Mouse (Mus musculus) brain, embryonic 14.5 days (tissue): ENCODE measurements around the gene Brsk1. TPM values are rescaled to one million over a fixed set of nuclear protein-coding genes. Genes with fewer than 3 reads are reported as not detected.

Experiments used
- DNase-seq: peaks from one replicate; pipeline ENCODE4 v3.0.0-alpha.2; 2011; ENCODE audit warnings: low read depth
- CTCF ChIP-seq: fragments of 200-500 bp; IDR thresholded peaks from 2 replicates; pipeline ENCODE4 v1.5.1; 2012; ENCODE audit warnings: inconsistent platforms, mild to moderate bottlenecking, moderate library complexity, borderline replicate concordance; ENCODE audit not compliant: insufficient read depth, insufficient read length; ENCODE audit errors: extremely low read depth
- POLR2A ChIP-seq: fragments of 200-500 bp; IDR thresholded peaks from 2 replicates; pipeline ENCODE4 v1.6.1; 2012; ENCODE audit warnings: mild to moderate bottlenecking, inconsistent platforms, borderline replicate concordance; ENCODE audit not compliant: poor library complexity, insufficient read depth, insufficient read length, severe bottlenecking; ENCODE audit errors: extremely low read depth
- polyA plus RNA-seq: library from polyadenylated mRNA; depleted of rRNA; stranded (reverse); fragments of >200 nt; gene quantifications from 2 replicates; pipeline ENCODE4 v1.2.3, GENCODE M21; 2012; rRNA removed

The Brsk1 gene
- polyA plus RNA-seq = 137 and 161 TPM in 2 replicates

DNA sequence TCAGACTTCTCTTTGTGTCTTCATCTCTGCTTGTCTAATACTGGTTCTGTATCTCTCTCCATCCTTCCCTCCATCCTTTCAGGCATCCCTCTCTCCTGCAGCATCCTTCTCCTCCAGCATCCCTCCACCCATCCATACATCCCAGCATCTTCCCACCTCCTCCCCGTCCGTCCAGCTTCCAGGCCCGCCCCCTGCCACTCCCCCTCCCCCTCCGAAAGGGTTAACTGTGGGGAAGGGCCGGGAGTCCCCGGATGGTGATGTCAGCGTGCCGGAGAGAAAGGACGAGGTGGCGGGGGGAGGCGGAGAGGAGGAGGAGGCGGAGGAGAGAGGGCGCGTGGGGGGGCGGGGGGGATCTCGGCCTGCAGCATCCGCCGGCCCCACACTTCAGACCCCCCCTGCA lies at the start of gene Brsk1:
Brsk1 (plus strand) TSS at position 218 of the 400 bp plus-strand sequence.
- DNase-seq = peak; percentile 97
- TF ChIP-seq POLR2A (0 out of 2 replicates have a peak, but pooled peaks have one; percentile 28), CTCF (no peak)

DNA sequence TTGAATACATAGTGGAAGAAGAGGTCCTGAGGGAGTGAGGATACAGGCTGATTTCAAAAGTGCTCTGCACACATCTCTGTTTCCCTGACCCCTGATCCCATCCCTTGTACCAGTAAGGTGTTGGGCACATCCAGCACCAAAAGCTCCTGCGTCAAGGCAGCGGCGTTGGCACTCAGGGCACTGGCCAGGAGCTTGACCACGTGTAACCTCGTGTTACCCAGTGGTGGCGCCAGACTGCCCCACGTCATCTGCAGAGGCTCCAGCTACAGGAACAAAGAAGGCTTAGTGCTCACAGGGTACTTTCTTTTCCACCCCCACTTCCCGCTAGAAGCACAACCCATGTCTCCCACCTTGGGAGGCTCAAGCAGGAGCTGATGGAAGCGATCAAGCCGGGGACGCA lies 49.2 kb upstream of the Brsk1 start:
- no peak for TF ChIP-seq CTCF
- no peak for TF ChIP-seq POLR2A
- no peak for DNase-seq

DNA sequence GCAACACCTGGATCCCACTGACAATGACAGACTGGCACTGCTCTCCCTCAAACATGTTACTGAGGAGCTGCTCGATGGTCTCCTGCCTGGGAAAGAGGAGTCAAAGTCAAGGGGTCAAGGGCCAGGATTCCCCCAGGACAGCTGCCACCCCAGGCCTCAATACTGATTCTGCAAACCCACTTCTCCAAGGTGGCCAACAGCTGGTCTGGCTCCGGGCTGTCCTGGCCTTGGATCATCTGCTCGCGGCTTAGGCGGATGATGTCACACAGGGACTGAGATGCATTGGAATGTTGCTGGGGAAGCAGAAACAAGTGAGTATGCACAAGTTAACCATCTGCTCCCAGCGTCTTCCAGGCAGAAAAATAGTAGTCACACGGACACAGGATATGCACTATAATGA lies 48.4 kb upstream of the Brsk1 start:
- no peak for DNase-seq
- TF ChIP-seq POLR2A (no peak), CTCF (no peak)

DNA sequence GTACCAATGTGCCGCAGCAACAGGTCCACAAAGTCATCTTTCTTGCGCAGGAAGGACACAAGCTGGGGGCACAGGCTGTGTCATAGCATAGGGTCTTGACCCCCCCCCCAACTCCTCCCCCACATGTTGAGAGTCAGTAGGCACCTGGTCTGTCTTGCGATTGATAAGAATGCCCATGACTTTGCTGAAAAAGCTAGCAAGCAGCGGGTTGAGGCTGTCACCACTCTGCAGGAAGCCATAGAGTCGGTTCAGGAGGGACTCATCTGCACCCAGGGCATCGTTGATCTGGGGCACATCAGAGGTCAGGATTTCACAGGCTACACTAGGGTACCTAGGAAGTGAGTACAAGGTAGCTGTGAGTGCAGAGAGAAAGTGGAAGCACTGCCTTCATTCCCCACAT lies 47.2 kb upstream of the Brsk1 start:
- DNase-seq = no peak
- TF ChIP-seq CTCF (no peak), POLR2A (no peak)

DNA sequence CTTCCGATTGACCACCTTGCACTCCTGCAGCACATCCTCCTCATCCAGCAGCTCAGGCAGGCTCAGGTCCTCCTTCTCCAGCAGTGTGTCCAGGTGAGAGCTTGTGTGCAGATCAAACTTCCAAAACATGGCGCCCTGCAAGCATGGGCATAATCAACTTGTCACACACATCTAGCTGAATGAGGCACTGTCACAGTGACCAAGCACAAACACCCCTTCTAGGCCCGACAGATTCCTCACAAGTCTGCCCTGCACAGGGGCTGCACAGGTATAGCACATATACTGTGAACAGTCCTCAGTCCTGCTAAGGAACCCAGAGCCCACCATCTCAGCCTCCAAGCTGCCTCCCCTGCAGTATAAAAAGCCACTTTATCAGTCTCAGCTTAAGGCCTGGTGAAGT lies 43.6 kb upstream of the Brsk1 start:
- DNase-seq = no peak

DNA sequence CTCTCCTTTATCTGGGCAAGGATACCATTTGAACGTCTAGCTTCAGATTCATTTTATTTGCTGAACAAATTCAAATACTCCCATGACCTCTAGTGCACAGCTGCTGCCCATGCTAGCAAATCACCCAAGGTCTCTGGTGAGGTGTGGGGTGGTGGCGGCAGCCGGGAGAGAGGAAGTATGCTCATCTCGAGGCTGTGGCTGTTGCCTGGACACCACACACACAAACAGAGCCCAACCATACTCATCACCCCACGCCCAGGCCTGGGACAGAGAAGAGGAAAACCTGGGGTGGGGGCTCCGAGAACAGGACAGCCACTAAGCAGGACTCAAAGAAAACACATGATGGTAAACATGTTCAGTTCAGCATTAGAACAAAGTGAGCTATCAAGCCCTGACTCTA lies 43.1 kb upstream of the Brsk1 start:
- TF ChIP-seq CTCF (no peak), POLR2A (no peak)
- no peak for DNase-seq

More for the DNA sequence above, 43.6 kb upstream of the Brsk1 start:
- no peak for TF ChIP-seq CTCF
- no peak for TF ChIP-seq POLR2A

DNA sequence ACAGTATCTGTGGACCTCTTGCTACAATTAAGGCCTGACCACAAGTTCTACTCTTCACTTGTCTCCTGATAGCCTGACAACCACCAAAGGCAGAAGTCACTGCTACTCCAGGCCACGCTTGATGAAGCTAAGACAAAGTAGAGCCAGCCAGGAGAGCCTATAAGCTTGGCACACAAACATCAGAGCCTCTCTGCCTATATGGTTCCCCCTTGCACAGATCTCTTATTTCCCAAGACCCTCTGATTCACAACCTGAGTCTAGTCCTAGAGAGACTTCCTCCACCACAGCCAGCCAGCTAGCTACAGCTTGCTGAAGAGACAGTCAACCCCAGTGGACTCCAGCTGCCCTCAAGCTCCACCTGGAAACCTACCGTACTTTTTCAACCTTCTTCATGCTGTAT lies 42.4 kb upstream of the Brsk1 start:
- no peak for DNase-seq
- TF ChIP-seq POLR2A (no peak), CTCF (no peak)

DNA sequence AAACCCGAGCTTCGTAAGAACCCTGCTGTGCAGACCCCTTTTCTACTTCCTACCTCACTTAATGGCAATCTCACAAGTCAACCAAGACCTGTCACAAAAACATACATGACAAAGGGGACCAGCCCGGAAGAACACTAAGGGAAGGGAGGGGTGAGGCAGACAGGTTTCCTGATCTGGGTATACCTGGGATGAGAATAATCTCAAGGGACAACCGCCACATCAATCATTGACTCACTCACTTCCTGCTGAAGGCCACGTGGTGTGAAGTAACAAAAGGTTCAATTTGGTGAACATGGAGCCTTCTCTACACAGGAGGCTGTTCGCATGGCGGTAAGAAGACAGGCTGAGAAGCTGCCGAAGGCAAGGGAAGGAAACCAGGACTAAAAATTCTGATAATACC lies 38.8 kb upstream of the Brsk1 start:
- DNase-seq = peak; percentile 11
- TF ChIP-seq POLR2A (no peak), CTCF (no peak)

DNA sequence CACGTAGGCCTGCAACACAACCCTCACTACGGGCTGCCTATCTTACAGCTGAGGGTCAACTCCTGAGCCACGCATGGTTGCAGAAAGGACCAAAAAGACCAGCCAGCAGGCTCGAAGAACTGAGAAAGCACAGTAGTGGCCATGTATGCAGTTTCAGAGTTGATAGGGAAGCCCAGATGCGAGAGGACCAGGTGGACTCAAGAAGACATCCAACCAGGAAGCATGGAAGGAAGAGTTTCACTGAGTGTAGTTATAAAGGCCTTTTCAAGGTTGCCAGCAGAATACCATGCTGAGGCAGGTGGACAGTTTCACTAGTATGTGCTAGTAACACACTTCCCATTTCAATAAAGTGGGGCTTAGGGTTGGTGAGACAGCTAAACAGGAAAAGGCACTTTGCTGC lies 37.7 kb upstream of the Brsk1 start:
- no peak for DNase-seq

DNA sequence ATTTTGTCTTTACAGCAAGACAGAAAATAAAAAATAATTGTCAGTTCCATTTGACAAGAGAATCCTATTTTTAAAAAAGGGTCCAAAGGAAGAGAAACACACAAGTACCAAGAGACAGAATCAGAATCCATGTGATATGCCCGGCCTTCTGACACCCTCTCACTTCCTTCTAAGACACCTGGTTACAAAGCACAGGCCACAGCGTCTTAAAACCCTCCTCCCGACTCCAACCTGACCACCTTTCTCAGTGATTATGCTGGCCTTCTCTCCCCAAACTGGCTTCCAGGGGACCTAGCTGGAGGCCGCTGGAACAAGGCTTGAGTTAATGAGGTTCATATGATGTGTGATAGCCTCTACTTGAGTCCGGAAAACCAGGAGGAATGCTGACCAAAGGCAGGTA lies 37.1 kb upstream of the Brsk1 start:
- no peak for DNase-seq
- TF ChIP-seq CTCF (no peak), POLR2A (no peak)

More for the DNA sequence above, 37.7 kb upstream of the Brsk1 start:
- TF ChIP-seq POLR2A (no peak), CTCF (no peak)

DNA sequence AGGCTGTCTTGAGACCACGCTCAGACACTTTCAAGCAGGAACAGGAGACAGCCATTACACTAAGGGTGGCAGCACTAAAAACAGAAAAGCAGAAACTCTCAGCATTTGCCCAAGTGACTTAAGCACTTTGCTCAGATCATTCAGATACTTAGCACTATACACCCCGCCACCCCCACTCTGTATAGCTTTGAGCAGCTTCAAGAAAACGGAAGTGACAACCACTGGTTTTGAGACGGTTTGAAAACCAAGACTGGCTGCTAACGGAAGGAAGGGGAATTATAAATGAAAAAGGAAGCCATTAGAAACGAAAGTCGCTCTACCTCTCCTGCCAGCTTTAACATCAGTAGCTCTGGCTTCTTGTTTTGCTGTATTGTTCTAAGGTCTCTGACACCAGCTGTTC lies 36.6 kb upstream of the Brsk1 start:
- no peak for TF ChIP-seq POLR2A
- no peak for DNase-seq

DNA sequence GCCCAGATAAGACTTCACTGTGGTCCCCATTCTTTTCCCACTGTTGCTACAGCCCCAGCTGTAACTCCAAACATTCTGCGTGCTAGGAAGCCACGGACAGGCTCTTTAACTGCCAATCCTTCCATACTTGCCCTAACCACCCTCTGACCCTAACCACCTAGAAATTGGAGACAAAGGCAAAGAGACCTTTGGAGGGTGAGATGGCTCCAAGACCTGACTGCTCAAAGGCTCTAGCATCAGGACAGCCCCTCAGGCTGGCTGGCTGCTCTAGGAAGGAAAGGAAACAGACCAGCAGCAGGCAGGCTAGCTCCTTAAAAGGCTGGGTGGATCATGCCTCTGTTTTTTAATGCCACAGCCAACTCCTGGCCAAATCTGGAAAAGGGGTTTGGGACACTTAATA lies 36.2 kb upstream of the Brsk1 start:
- no peak for DNase-seq
- no peak for TF ChIP-seq POLR2A
- TF ChIP-seq CTCF = no peak

DNA sequence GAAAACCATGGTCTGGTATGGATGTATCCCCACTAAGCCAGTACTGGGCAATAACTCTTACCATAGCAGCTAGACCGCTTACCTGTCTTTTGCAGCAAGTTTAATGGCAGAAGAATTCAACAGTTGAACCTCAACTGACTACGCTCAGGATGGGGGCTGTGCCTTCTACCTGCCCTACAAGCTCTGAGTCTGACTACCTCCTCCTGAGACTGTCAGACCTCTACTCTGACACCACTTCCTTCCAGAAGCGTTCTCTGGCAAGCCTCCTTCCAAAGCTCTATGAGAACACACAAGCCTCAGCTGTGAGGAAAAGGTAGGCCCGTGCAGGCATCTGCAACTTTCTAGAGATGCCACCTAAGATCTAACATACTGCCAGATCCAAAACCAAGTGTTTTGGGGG lies 35.0 kb upstream of the Brsk1 start:
- no peak for DNase-seq
- no peak for TF ChIP-seq CTCF
- no peak for TF ChIP-seq POLR2A
